Mouse (Mus musculus): ENCODE results near the gene Akap2. TPM values are rescaled to one million over a fixed set of nuclear protein-coding genes. Genes with fewer than 3 reads are reported as not detected.

The Akap2 gene
- polyA plus RNA-seq, 1 experiment = 0.01 TPM

DNA sequence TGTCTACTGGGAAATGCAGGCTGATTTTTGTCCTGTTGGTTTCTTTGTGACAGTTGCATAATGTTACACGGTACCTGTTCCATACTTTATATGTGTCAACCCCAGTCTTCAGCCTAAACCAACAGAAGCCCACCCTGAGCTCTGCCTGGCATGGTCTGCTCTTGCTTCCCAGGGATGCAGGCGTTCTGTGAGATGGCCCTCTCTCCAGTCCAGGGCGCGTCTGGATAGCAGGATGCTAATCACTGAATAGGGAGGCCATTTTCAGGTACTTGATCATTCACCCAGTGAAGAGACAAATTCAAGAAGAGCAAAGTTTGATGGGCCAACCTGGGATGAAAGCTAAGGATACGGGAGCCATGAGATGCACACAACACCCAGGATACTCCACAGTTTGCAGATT is 161.7 kb downstream of the Akap2 start:
- TF ChIP-seq GATA1 (IDR thresholded peaks at IDR 0.05; ENCODE audit: low read length) = no peak

DNA sequence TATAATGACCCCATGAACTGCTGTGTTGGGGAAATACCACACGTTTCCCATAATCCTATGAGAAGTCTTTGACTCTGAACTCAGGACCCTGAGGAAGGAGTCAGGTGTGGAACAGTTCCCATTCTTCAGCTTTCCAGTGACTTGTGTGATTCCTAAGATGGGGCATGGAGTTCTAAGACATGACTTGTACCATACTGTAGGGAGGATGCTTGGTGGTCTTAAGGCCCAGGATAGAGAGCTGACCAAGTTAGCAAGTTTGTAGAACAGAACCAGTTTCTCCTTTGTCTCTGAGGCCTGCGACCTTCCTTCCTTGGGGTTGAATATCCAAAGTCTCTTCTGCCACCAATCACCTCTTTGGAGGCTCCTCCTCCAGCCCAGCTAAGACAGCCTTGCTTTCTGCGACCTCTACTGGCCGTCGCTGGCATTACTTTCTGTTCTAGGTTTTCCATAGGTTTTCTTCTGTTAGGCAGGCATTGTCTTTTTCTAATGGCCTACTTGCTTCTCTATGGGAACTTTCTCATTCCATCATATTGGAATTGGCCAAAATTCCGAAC is 162.4 kb downstream of the Akap2 start:
- TF ChIP-seq GATA1 (IDR thresholded peaks at IDR 0.05; ENCODE audit: low read length) = no peak

DNA sequence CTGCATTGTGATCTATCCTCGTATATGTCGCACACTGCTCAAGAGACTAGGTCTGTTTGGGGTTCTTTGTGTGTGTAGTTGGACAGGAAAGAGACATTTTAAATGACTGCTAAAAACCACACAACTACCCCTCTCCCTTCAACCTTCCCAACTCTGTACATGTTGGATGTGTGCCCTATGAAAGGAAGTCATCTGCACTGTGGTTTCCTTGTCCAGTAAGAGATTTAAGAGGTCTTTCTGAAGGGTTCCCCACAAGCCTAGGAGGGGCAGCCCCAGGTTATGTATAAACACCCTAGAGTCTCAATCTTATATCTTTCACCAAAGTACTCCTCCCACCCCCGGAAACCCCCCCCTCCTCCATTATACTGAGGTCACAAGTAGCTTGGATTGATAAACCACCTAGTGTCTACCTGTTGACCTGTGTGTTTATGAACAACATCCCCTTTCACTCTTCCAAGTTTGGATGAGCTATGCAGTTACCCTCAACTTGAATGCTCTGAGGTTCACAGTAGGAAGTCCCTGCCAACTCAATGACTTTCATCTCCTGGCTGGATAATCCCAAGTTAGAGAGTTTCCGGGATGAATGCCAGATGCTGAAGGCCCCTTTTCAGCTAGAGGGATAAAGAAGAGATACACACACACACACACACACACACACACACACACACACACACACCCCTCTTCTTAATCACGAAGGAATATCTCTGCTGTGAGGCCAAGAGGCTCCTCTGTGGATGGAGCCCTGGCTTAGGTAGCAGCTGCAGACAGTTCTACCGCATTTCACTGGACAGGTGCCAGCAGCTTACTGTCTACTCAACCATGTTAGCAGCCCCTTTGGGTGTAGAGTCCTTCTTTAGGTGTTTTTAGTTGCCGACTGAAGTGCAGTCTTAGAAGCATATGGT is 166.3 kb downstream of the Akap2 start:
- no peak for TF ChIP-seq GATA1 (IDR thresholded peaks at IDR 0.05; ENCODE audit: low read length)

DNA sequence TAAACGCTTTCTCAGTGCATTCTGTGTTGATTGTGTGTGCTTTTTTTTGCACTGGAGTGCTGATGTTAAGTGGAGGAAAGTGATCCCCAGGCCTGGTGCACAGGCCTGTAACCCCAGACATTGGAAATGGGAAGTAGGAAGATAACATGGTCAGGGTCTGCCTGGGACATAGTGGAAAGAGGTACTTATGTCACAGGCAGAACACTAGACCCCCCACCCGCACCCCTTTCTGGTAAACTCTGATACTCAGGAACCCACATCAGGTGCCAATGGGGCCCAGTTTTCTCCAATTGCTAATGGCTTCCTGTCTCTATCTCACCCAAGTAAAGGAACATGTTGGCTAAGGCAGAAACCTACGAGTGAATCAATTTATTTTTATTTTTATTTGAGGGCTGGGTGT is 167.1 kb downstream of the Akap2 start:
- TF ChIP-seq GATA1 (IDR thresholded peaks at IDR 0.05; ENCODE audit: low read length) = no peak

DNA sequence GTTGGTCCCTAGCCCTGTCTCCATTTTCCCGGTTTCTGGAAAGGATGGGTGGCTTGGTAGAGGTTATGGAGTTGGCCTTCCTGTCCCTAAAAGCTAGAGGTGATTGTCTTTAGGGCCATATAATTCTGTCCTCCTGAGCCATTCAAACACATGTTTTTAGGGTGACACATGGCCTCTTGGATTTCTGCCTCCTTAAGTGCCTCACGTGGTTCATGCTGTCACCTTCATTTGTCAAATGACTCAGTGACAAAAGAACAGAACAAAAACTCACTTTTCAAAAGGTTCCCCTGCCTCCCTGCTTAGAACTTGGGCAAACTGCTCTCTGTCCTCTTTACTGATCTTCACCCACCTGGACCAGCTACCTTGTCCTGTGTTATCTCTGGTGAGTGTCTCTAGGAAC is 167.7 kb downstream of the Akap2 start:
- TF ChIP-seq GATA1 (IDR thresholded peaks at IDR 0.05; ENCODE audit: low read length) = no peak

DNA sequence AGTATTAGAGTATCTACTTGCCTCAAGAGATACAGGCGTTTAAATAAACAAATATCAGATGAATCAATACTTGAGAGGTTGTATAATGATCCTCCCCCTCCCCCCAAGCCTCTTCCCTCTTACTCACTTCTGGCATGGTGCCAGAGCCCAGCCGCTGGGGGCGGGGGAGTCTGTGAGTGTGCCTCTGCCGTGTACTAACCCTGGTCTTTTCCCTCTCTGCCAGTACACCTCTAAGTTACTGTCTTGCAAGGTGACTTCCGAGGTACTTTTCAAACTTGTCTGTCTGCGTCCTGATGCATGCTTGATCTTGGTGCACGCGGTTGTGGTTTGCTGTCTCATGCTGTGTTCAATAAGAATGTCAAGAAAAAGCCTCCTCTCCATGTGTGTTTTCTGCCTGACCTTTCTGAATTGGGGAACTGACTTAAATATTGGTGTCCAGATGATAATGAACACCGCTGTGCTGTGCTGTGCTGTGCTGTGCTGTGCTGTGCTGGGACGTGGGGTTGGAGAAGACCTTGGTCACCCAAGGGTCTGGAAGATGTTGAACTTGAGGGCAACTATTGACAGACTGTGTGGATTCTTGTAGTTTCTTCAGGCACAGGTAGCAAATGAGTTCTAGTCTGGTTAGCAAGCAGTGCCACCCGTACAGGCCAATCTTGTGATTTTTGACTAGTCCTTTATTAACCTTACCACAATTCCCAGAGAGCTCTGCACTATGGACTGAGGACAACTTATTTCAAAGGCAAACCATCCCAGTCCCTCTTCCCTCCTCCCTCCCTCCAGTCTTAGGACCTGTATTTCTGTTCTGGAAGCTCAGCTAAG is 168.8 kb downstream of the Akap2 start:
- no peak for TF ChIP-seq GATA1 (IDR thresholded peaks at IDR 0.05; ENCODE audit: low read length)

DNA sequence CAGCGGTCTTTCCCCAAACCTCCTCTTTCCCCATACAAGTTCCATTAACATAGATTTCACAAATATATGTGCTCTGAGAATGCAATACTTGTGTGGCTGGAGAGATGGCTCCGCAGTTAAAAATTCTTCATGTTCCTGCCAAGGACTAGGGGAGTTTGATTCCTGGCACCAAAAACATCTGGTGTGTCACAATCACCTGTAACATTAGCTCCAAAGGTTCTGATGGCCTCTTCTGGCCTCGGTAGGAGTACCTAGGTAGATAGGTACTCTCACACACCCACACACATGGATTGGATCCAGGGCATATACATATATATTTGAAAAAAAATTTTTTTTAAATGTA is 169.4 kb downstream of the Akap2 start:
- no peak for TF ChIP-seq GATA1 (IDR thresholded peaks at IDR 0.05; ENCODE audit: low read length)

DNA sequence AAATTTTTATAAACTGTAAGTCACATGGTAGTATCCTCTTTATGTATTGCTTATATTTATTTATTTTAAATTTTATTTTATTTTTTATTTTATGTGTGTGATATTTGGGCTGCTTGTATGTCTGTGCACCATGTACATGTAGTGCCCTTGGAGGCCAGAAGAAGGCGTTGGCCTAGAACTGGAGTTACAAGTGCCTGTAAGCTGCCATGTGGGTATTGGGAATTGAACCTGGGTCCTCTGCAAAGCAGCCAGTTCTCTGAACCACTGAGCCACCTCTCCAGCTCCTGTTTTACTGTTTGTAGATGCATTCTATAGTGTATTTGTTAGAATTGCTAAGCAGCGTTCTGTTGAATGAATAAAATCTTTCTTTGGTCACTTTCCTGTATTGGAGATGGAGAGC is 170.8 kb downstream of the Akap2 start:
- no peak for TF ChIP-seq GATA1 (IDR thresholded peaks at IDR 0.05; ENCODE audit: low read length)

DNA sequence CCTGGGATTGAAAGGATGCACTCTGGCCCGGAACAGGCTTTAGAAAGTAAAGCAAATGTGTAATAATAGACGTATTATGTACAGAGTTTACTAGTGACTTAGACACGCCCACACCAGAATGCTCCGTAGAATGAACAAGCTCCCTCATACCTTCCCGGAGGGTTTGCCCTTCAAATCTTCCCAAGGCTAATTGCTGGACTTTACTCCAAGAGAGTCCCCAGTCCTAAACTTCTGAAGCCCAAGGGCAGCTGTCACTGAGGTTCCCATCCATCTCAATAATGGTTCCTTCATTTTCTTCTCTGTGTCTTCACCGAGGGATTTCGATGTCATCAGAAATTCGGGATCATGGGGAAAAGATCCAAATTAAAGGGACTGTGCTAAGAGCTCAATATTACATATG is 172.3 kb downstream of the Akap2 start:
- TF ChIP-seq GATA1 (IDR thresholded peaks at IDR 0.05; ENCODE audit: low read length) = no peak

DNA sequence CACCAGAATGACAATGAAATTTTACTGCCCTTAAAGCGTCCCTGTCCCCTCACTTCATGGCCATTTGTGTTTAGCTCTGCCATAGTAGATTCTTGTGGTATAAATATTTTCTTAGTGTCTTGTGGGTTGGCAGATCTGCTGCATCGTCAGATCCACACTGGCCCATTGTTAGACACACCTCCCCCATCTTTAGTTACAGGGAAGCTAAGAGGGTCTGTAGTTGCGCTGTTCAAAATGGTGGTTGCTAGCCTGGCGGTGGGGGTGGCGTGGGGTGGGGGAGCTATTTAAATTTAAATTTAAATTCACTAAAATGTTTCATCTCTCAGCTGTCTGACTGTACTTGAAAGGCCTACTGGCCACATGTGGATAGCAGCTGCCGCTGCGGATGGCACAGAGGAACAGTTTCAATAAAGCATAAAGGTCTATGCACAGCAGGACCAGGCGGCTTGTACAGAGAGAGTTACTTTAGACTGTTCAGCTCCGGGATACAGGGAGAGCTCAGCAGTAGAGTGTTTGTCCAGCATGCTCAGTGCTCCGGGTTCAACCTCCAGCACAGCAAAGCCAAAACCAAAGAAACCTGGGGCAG is 174.6 kb downstream of the Akap2 start:
- TF ChIP-seq GATA1 (IDR thresholded peaks at IDR 0.05; ENCODE audit: low read length) = no peak

DNA sequence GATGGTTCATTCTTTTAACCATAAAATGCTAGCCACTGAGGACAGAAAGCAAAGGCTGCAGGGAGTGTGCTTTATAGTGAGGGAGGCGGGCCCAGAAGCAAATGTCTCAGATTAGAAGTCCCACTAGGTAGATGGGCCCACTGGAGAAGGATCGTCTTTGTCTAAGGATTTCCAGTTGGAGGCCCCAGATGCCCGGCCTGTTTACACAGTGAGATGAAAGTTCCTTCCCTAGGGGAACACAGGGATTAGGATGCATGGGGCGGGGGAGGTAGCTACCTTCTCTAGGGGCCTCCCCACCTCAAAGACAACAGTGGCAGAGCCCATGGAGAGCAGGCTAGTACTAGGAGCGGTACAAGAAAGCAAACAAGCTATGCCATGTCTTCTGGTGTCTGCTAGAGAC is 177.7 kb downstream of the Akap2 start:
- no peak for TF ChIP-seq GATA1 (IDR thresholded peaks at IDR 0.05; ENCODE audit: low read length)

DNA sequence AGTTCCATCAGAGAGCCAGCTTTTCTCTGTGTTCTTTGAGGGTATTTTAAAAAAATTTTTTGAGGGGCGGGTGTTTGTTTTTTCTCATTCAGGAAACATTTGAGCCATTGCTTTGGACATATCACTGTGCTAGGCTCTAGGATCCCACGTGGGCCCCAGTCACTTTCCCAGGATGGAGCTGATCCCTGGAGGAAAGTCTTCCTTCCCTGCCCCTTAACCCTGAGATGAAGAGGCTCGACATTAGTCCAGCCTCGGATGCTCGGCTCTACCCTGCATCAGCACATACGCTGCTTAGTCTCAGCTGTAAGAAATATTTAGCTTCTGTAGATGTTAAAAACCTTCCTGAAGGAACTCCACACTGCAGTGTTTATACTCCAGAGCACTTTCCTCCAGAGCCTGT is 178.4 kb downstream of the Akap2 start:
- TF ChIP-seq GATA1 (IDR thresholded peaks at IDR 0.05; ENCODE audit: low read length) = no peak

DNA sequence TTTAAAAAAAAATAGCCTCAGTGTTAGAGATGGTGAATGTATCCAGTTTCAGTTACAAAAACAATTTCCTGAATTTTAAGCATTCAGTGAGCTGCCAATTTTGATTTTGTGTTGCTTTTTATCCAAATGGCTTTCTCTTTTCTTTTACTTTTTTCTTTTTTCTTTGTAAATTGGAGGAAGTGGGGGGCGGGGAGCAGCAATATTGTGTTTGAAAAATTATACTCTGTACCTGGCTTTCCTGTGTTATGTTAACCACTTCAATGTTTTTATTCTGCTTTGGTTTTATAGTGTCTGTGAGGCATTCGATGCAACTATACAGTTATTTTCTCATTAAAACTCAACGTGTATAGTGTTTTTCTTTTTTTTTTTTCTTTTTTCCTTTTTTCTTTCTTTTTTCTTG is 179.2 kb downstream of the Akap2 start:
- no peak for TF ChIP-seq GATA1 (IDR thresholded peaks at IDR 0.05; ENCODE audit: low read length)

DNA sequence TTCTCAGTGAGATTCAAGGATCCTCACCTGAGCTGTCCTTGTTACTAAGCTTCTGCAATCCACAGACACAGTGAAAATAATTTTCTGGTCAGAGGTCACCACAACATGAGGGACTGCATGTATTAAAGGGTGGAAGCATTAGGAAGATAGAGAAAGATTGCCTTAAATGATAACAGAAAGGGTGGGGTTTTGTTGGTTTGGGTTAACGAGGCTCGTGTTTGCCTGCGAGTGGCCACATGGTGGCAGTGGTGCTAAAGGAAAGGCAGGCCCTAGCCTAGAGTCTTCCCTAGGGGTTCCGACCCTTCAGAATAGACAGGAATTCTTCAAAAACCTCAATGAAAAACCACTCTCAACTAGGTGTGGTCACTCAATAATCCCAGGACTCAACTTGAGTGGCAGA is 183.8 kb downstream of the Akap2 start:
- TF ChIP-seq GATA1 (IDR thresholded peaks at IDR 0.05; ENCODE audit: low read length) = no peak

DNA sequence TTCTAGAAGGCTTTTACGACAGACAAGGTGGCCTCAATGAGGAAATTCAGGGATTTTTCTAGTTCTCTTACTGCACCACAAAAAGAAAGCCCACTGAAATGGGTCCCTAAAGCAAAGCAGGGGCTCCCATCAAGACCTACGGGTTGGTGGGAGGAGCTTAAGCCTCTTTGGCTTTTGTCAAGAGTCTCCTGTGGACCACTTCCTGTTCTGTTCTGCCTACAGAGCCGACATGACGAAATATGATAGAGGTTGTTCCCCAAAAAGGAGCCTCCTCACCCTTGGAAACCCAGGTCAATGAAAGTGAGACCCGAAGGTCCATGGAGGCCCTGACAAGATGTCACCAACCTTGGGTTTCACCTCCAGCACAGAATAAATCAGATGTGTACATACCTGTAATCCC is 185.2 kb downstream of the Akap2 start:
- TF ChIP-seq GATA1 (IDR thresholded peaks at IDR 0.05; ENCODE audit: low read length) = no peak

DNA sequence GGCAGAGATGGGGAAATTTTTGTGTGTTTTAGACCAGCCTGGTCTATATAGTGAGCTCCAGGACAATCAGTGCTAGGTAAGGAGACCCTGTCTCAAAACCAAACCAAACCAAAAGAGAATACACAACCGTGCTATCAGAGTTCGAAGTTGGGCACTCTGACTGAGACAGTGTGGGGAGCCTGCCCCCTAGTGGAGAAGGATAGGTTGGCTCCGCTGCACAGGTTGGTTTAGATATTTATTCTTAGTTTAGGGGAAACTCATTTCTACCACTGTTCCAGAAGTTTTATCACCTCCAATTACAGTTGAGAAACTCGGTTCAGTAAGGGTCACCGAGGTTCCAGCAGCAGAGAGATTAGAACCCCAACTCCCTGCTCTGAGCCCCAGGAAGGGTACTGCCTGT is 186.8 kb downstream of the Akap2 start:
- TF ChIP-seq GATA1 (IDR thresholded peaks at IDR 0.05; ENCODE audit: low read length) = no peak

Data from G1E-ER4 (cell line).